Mouse (Mus musculus): ENCODE results near the gene Apbb2. TPM values are rescaled to one million over a fixed set of nuclear protein-coding genes. Genes with fewer than 3 reads are reported as not detected.

Apbb2 gene
- polyA plus RNA-seq, 1 experiment from 2014 or later, result 39.5 TPM

DNA sequence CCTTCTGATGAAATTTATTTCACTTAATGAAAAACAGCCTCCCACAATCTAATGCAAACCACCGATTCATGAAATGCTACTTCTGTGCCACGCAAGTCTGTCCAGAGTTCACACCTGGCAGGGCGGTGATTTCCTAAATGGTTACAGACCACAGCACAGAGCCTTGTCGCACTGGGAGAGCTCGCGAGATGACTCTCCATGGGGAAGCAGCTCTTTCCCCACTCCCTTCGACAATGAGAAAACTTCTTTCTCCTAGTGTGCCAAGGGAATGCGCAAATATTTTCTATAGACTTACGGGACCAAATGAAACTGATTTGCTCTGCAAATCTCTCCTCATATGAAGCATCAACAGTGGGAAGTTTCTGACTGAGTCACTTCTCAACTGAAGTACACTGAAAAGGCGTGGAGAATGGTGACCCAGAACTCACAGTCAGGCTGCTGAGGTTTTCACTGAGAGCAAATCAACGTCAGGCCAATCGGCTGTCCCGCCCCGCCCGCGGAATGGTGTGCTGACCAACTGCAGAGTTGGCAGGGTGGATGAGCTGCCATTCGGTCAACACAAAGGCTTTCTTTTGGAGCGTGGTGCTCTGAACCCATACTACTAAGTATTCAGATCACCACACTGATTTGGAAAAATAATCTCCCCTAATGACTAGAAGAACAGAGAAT lies 225.6 kb downstream of the Apbb2 start:
- no peak for ATAC-seq (ENCODE audit: insufficient number of reproducible peaks, insufficient read depth, low FRiP score, low read depth)
- Histone ChIP-seq H3K27me3 (ENCODE audit: control insufficient read depth, insufficient read depth, low read length) (no peaks in the 10 kb centered on the region), H3K4me1 (ENCODE audit: control insufficient read depth, insufficient read depth, low read length) (no peaks in the 10 kb centered on the region), H3K36me3 (ENCODE audit: control insufficient read depth, insufficient read depth, low read length) (no peaks in the 10 kb centered on the region; the same call in 1 of the 2 replicates), H3K4me3 (ENCODE audit: low read depth, low read length) (no peak overlapping the region), H3K27ac (ENCODE audit: low read length) (no peak overlapping the region), H3K4me2 (replicated peaks; ENCODE audit: low read depth, low read length) (no peak overlapping the region), H3K9ac (replicated peaks; ENCODE audit: low read depth, low read length) (no peak overlapping the region), H3K9me3 (ENCODE audit: control insufficient read depth, low read depth, low read length) (no peaks in the 10 kb centered on the region)
- WGBS, result 67% methylated on average over 18 of the region's 18 CpGs

DNA sequence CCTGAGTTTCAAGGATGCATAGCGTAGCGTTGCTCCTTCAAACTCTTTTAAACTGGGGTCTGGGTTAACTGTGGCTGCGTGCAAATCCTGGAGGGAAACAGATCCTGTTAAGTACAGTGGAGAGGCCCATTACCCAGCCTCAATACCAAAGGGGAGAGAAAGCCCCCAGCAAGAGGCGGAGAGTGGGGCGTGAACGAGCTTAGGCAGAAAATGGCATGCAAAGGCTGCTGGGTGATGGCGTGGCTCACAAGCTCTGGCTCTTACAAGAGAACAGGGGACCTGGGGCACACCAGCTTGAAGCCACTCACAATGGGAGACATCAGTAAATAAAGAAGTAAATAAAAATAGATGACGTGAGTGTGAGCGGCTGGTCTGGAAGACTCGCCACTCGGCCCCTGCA lies 226.8 kb downstream of the Apbb2 start:
- Histone ChIP-seq H3K27me3 (ENCODE audit: control insufficient read depth, insufficient read depth, low read length) (no peaks in the 10 kb centered on the region), H3K4me3 (ENCODE audit: low read depth, low read length) (no peak overlapping the region), H3K4me2 (replicated peaks; ENCODE audit: low read depth, low read length) (no peak overlapping the region), H3K9ac (replicated peaks; ENCODE audit: low read depth, low read length) (no peak overlapping the region), H3K4me1 (ENCODE audit: control insufficient read depth, insufficient read depth, low read length) (no peaks in the 10 kb centered on the region), H3K9me3 (ENCODE audit: control insufficient read depth, low read depth, low read length) (no peaks in the 10 kb centered on the region), H3K27ac (ENCODE audit: low read length) (no peak overlapping the region), H3K36me3 (ENCODE audit: control insufficient read depth, insufficient read depth, low read length) (no peaks in the 10 kb centered on the region; the same call in 1 of the 2 replicates)
- no peak for ATAC-seq (ENCODE audit: insufficient number of reproducible peaks, insufficient read depth, low FRiP score, low read depth)
- 83% methylated on average over 11 of the region's 11 CpGs for WGBS

DNA sequence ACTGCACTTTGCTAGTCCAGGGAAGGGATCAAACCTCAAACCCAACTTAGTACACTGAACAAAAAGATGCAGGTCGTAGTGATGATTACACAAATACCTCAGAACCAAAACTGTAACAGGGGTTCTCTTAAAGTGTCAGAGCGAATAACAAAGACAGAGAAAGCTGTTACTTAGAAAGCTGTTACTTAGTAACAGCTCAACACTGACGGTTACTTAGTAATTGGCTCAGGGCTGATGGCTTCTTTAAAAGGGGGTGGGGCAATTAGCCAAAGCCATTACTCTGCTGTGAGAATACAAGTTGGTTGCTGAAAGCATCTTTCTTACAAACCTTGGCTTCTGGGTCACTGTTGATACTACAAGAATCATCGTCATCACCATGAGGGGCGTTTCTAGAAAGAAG lies 227.3 kb downstream of the Apbb2 start:
- 83% methylated on average over 5 of the region's 5 CpGs for WGBS
- no peak overlapping the region for H3K27ac ChIP-seq (ENCODE audit: low read length)
- H3K9ac ChIP-seq (replicated peaks; ENCODE audit: low read depth, low read length), result no peak overlapping the region
- H3K27me3 ChIP-seq (ENCODE audit: control insufficient read depth, insufficient read depth, low read length), result no peaks in the 10 kb centered on the region
- H3K4me1 ChIP-seq (ENCODE audit: control insufficient read depth, insufficient read depth, low read length), result no peaks in the 10 kb centered on the region
- no peaks in the 10 kb centered on the region for H3K9me3 ChIP-seq (ENCODE audit: control insufficient read depth, low read depth, low read length)
- no peak overlapping the region for H3K4me2 ChIP-seq (replicated peaks; ENCODE audit: low read depth, low read length)
- no peak for ATAC-seq (ENCODE audit: insufficient number of reproducible peaks, insufficient read depth, low FRiP score, low read depth)
- no peak overlapping the region for H3K4me3 ChIP-seq (ENCODE audit: low read depth, low read length)
- no peaks in the 10 kb centered on the region; the same call in 1 of the 2 replicates for H3K36me3 ChIP-seq (ENCODE audit: control insufficient read depth, insufficient read depth, low read length)

DNA sequence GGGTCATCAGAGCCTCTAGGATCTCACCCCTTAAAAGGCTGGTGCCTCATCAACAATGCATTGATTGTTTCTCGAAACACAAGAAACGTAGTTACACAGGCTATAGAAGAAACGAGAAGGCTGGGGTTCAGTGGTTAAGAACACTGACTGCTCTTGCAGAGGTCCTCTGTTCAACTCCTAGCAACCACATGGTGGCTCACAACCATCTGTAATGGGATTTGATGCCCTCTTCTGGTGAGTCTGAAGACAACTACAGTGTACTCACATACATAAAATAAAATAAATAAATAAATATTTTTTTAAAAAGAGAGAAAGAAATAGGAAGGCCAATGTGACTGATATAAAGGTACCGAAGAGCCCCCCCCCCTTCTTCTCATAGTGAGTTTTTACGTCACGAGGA lies 228.0 kb downstream of the Apbb2 start:
- Histone ChIP-seq H3K9ac (replicated peaks; ENCODE audit: low read depth, low read length) (no peak overlapping the region), H3K4me3 (ENCODE audit: low read depth, low read length) (no peak overlapping the region), H3K36me3 (ENCODE audit: control insufficient read depth, insufficient read depth, low read length) (no peaks in the 10 kb centered on the region; the same call in 1 of the 2 replicates), H3K9me3 (ENCODE audit: control insufficient read depth, low read depth, low read length) (no peaks in the 10 kb centered on the region), H3K27ac (ENCODE audit: low read length) (no peak overlapping the region), H3K4me2 (replicated peaks; ENCODE audit: low read depth, low read length) (no peak overlapping the region), H3K4me1 (ENCODE audit: control insufficient read depth, insufficient read depth, low read length) (no peaks in the 10 kb centered on the region), H3K27me3 (ENCODE audit: control insufficient read depth, insufficient read depth, low read length) (no peaks in the 10 kb centered on the region)
- WGBS, result 90% methylated on average over 6 of the region's 6 CpGs
- no peak for ATAC-seq (ENCODE audit: insufficient number of reproducible peaks, insufficient read depth, low FRiP score, low read depth)

DNA sequence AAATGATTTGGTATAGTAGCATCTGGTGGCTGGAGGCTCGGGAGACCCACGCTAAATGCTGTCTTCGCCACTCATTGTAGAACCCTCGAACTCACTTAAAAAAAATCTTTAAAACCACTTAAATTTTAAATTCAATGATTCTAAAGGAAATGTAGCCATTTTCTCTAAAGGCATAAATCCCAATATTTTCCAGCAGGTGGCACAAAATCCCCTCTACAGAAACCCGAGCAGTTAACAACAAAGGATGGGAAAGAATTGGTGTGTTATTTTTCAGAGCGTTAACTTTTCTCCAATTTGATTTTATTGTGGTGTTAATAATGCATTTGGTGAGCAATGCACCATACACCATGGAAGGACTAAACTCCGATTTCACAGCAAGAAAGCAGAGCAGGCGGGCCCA lies 231.1 kb downstream of the Apbb2 start:
- no peak overlapping the region for H3K4me3 ChIP-seq (ENCODE audit: low read depth, low read length)
- WGBS, result 71% methylated on average over 8 of the region's 8 CpGs
- no peaks in the 10 kb centered on the region for H3K27me3 ChIP-seq (ENCODE audit: control insufficient read depth, insufficient read depth, low read length)
- no peak overlapping the region for H3K4me2 ChIP-seq (replicated peaks; ENCODE audit: low read depth, low read length)
- H3K27ac ChIP-seq (ENCODE audit: low read length), result no peak overlapping the region
- H3K4me1 ChIP-seq (ENCODE audit: control insufficient read depth, insufficient read depth, low read length), result no peaks in the 10 kb centered on the region
- H3K36me3 ChIP-seq (ENCODE audit: control insufficient read depth, insufficient read depth, low read length), result no peaks in the 10 kb centered on the region; the same call in 1 of the 2 replicates
- ATAC-seq (ENCODE audit: insufficient number of reproducible peaks, insufficient read depth, low FRiP score, low read depth), result no peak
- H3K9me3 ChIP-seq (ENCODE audit: control insufficient read depth, low read depth, low read length), result no peaks in the 10 kb centered on the region
- no peak overlapping the region for H3K9ac ChIP-seq (replicated peaks; ENCODE audit: low read depth, low read length)

DNA sequence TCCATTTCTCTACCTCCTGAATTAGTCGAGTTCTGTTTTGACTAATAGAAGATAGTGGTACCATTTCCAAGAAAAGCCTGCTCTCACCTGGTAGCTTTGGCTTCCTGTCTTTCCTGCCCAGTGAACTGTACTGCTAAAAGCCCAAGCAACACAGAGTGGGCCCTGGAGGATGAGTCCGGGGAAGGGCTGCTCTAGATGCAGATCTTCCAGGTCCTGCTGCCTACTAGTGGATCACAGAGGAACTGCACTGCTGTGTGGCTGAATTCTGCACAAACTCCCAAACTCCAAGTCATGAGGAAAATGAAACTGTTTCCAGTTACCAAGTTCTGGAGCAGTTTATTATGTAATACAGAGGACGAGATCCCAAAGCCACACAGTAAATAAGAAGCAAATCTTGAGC lies 232.9 kb downstream of the Apbb2 start:
- H3K27me3 ChIP-seq (ENCODE audit: control insufficient read depth, insufficient read depth, low read length), result no peaks in the 10 kb centered on the region
- no peak overlapping the region for H3K9ac ChIP-seq (replicated peaks; ENCODE audit: low read depth, low read length)
- no peak overlapping the region for H3K4me2 ChIP-seq (replicated peaks; ENCODE audit: low read depth, low read length)
- H3K27ac ChIP-seq (ENCODE audit: low read length), result no peak overlapping the region
- no peaks in the 10 kb centered on the region for H3K36me3 ChIP-seq (ENCODE audit: control insufficient read depth, insufficient read depth, low read length)
- H3K9me3 ChIP-seq (ENCODE audit: control insufficient read depth, low read depth, low read length), result no peaks in the 10 kb centered on the region
- H3K4me1 ChIP-seq (ENCODE audit: control insufficient read depth, insufficient read depth, low read length), result no peaks in the 10 kb centered on the region
- no peak overlapping the region for H3K4me3 ChIP-seq (ENCODE audit: low read depth, low read length)
- 45% methylated on average over 3 of the region's 3 CpGs for WGBS
- no peak for ATAC-seq (ENCODE audit: insufficient number of reproducible peaks, insufficient read depth, low FRiP score, low read depth)

DNA sequence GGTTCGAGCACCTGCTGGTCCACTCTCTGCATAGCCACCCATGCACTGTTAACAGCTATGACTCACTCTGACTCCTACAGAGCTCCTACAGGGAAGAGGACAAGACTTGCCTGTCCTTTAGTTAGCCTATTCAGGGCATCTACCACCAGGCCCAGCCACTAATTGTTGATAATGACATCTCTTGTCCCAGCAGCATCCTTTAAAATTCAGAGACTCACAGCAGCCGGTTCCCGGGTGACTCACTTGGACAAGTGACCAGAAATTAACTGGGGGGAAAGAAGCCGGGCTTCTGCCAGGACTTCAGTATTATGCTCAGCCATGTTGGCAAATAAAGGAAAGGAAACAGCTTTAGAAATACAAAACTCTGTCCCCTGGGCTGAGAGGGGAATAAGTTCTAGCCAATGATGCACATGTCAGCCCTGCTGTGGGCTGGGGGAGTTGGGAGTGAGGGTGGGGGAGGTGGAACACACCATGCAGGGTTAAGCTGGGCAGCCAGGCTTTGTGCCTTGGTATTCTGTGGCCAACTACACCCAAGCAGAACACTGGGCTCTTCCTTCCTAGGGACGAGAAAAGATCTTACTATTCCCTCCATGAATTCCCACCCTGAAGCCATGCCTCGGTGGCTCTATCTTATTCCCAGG lies 233.7 kb downstream of the Apbb2 start:
- Histone ChIP-seq H3K27ac (ENCODE audit: low read length) (no peak overlapping the region), H3K9me3 (ENCODE audit: control insufficient read depth, low read depth, low read length) (no peaks in the 10 kb centered on the region), H3K4me2 (replicated peaks; ENCODE audit: low read depth, low read length) (no peak overlapping the region), H3K4me3 (ENCODE audit: low read depth, low read length) (no peak overlapping the region), H3K36me3 (ENCODE audit: control insufficient read depth, insufficient read depth, low read length) (no peaks in the 10 kb centered on the region), H3K4me1 (ENCODE audit: control insufficient read depth, insufficient read depth, low read length) (no peaks in the 10 kb centered on the region), H3K9ac (replicated peaks; ENCODE audit: low read depth, low read length) (no peak overlapping the region), H3K27me3 (ENCODE audit: control insufficient read depth, insufficient read depth, low read length) (no peaks in the 10 kb centered on the region)
- WGBS, result 89% methylated on average over 6 of the region's 6 CpGs
- no peak for ATAC-seq (ENCODE audit: insufficient number of reproducible peaks, insufficient read depth, low FRiP score, low read depth)

DNA sequence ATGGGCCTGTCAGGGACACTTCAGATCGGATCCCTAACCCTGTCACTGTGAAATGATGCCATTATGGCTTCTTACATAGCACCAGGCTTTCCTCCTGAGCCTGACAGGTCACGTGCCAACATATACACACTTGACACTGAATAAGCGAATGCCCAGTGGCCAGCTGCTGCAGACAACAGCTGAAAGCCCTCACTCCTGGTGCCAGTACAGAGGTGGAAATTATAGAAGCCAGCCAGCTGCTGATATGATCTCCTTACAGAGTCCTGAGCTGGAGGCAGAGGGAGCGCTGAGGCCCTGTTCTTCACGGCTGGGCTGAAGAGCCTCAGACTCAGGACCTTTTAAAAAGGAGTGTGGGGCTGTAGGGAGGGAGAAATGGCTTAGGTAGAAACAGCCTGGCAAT lies 234.5 kb downstream of the Apbb2 start:
- no peak overlapping the region for H3K9ac ChIP-seq (replicated peaks; ENCODE audit: low read depth, low read length)
- no peak for ATAC-seq (ENCODE audit: insufficient number of reproducible peaks, insufficient read depth, low FRiP score, low read depth)
- no peaks in the 10 kb centered on the region for H3K9me3 ChIP-seq (ENCODE audit: control insufficient read depth, low read depth, low read length)
- no peak overlapping the region for H3K27ac ChIP-seq (ENCODE audit: low read length)
- no peak overlapping the region for H3K4me2 ChIP-seq (replicated peaks; ENCODE audit: low read depth, low read length)
- H3K36me3 ChIP-seq (ENCODE audit: control insufficient read depth, insufficient read depth, low read length), result no peaks in the 10 kb centered on the region
- no peaks in the 10 kb centered on the region for H3K4me1 ChIP-seq (ENCODE audit: control insufficient read depth, insufficient read depth, low read length)
- 51% methylated on average over 5 of the region's 5 CpGs for WGBS
- no peaks in the 10 kb centered on the region for H3K27me3 ChIP-seq (ENCODE audit: control insufficient read depth, insufficient read depth, low read length)
- H3K4me3 ChIP-seq (ENCODE audit: low read depth, low read length), result no peak overlapping the region

DNA sequence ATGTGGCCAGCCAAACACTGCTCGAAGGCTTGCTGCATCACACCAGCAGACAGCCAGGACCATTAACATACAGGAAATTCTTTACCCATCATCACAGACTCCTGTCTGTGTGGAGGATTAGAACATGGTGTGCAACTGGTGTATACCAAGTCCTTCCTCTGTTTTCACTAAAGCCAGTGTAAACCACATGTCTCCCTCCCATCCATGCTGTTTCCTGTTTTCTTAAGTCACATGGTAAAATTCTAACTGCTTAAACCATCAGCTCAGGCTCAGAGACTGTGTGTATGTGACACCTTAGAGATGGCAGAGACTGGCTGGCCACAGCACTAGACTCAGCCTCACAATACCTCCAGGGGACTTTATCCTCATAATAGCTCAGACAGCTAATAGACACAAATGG lies 236.5 kb downstream of the Apbb2 start:
- no peak for ATAC-seq (ENCODE audit: insufficient number of reproducible peaks, insufficient read depth, low FRiP score, low read depth)
- Histone ChIP-seq H3K9me3 (ENCODE audit: control insufficient read depth, low read depth, low read length) (no peaks in the 10 kb centered on the region), H3K27me3 (ENCODE audit: control insufficient read depth, insufficient read depth, low read length) (no peaks in the 10 kb centered on the region), H3K4me2 (replicated peaks; ENCODE audit: low read depth, low read length) (no peak overlapping the region), H3K4me3 (ENCODE audit: low read depth, low read length) (no peak overlapping the region), H3K4me1 (ENCODE audit: control insufficient read depth, insufficient read depth, low read length) (no peaks in the 10 kb centered on the region), H3K36me3 (ENCODE audit: control insufficient read depth, insufficient read depth, low read length) (no peaks in the 10 kb centered on the region), H3K9ac (replicated peaks; ENCODE audit: low read depth, low read length) (no peak overlapping the region), H3K27ac (ENCODE audit: low read length) (no peak overlapping the region)
- WGBS, result 52% methylated on average over 1 of the region's 1 CpGs

All from stomach, embryonic 14.5 days (tissue).